Mouse (Mus musculus) gastrocnemius, adult 2 months (tissue): ENCODE results near the gene Hoxb1. TPM values are rescaled to one million over a fixed set of nuclear protein-coding genes. Genes with fewer than 3 reads are reported as not detected.

Experiments
- DNase-seq: peaks from one replicate; pipeline ENCODE4 v3.0.0; 2022
- H3K27ac ChIP-seq: fragments of 200-600 bp; 2 replicates; pipeline ENCODE4 v1.8.1; 2022; ENCODE audit warnings: mild to moderate bottlenecking
- H3K4me3 ChIP-seq: fragments of 200-600 bp; 2 replicates; pipeline ENCODE4 v1.8.1; 2022; ENCODE audit warnings: mild to moderate bottlenecking, moderate library complexity
- CTCF ChIP-seq: fragments of 200-600 bp; IDR thresholded peaks from 2 replicates; pipeline ENCODE4 v1.8.1; 2022; ENCODE audit warnings: antibody characterized with exemption, mild to moderate bottlenecking, moderate library complexity
- intact Hi-C: fragments of 180-260 bp; cut with DNase I; formaldehyde crosslinking; loops from one replicate; pipeline ENCODE4 v1.15.1; 2025
- total RNA-seq, 2 experiments: library from RNA; stranded (reverse); gene quantifications; 2 replicates each; pipeline ENCODE4 v1.2.3; 2021

Hoxb1 gene
- total RNA-seq, 2 experiments from 2014 or later, result not detected

DNA sequence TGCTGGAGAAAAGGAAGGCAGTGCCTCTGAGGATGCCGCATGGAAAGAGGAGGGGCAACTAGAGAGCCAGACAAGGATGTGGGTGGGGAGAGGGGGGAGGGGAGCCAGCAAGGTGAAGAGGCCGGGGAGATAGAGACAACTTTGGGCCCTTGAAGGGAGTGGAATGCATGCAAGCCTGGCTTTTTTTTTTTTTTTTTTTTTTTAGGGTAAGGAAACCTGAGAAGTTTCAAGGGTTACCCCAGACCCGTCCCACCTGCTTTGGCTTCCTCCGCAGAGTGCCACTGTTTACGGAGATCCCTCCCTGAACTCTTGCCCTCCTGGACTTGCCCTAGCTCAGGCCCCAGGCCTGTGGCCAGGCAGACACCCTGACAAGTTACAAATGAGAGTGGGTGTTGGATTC, 1.7 kb upstream of the Hoxb1 start:
- no peak for DNase-seq
- intact Hi-C loops, result no loop called here
- TF ChIP-seq CTCF, result no peak
- Histone ChIP-seq H3K4me3 (no peak overlapping the region), H3K27ac (no peak overlapping the region)

DNA sequence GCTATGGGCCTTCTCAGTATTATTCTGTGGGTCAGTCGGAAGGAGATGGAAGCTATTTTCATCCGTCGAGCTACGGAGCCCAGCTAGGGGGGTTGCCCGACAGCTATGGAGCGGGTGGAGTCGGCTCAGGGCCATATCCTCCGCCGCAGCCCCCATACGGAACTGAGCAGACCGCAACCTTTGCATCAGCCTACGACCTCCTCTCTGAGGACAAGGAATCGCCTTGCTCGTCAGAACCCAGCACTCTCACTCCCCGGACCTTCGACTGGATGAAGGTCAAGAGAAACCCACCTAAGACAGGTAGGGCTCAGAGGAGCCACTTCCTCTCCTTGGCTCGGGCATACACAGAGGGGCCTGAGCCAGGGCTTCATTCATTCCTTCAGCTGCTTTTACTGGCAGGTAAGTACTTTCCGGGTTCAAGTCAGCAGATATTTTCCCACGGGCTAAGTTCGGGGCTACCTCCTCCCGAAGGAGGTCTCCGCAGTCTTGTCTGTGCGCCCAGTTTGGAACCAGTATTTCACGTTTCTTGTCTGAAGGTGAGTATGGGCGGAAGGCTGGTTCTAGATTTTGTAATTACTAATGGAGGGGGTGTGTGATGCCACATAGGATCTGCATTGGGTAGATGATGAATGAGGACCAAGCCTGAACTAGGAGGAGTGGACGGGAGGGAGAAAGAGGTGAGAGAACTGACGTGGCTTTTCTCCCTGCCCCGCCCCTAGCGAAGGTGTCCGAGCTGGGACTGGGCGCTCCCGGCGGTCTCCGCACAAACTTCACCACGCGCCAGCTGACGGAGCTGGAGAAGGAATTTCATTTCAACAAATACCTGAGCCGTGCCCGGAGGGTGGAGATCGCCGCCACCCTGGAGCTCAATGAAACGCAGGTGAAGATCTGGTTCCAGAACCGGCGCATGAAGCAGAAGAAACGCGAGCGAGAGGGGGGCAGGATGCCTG, 815 bp downstream of the Hoxb1 start:
- intact Hi-C loops, result no loop called here
- no peak for TF ChIP-seq CTCF
- no peak for DNase-seq
- Histone ChIP-seq H3K4me3 (peak overlapping the region; percentile 29), H3K27ac (no peak overlapping the region)

DNA sequence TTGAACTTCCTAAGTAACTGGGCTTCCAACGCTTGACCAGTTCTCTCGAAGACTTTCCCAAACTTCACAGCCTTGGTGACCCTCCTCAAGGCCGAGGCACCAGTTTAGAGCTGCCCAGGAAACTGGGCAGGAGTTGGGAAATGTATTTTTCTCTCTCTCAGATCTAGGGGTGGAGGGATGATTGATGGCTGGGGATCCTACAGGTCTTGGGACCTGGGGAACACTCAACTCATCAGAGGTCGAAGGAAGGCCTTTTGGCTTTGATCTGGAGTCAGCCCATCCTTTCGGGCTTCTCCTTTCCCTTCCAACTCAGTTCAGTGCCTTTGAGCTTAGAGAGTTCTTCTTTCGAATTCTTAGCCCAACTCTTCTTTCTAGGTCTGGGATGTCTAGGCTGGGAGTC, 1.6 kb downstream of the Hoxb1 start:
- no peak for TF ChIP-seq CTCF
- no peak for DNase-seq
- Histone ChIP-seq H3K27ac (no peak overlapping the region), H3K4me3 (no peak overlapping the region)
- intact Hi-C loops, result no loop called here

DNA sequence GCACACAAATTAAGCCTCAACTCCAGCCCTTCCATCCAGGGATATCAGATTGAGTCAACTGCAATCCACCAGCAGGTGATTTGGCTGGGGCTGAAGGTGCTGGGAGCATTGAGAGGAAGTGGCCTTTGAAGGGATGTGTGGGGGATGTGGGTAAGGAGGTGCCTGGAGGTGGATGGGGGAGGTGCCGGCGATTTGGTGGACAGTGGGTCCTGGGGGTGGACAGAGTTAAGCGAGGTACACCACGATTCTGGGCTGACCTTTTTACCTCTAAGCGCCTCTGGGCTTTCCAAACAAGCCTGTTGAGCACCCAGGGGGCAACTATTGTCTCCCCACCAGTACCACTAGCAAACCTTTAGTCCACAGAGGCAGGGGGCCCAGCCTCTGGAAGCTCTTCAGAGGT, 3.1 kb downstream of the Hoxb1 start:
- no peak for DNase-seq
- Histone ChIP-seq H3K27ac (no peak overlapping the region), H3K4me3 (no peak overlapping the region)
- no peak for TF ChIP-seq CTCF
- intact Hi-C loops, result no loop called here

DNA sequence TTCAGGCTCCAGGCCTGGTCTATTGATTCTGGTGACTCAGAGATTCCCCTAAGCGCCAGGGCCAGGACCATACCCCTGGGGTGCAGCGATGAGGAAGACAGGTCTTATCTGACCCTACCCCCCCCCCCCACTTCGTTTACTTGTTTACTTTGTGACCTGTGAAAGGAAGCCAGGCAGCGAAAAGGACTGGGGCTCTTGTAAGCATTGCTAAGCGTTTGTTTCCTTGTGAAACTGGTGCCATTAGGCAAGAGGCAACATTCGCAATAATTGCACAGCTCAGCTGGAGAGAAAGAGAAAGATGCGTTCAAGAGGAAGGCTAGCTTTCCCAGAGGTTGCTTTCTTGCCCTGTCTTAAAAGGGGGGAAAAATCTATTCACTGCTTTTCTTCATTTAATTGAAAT, 3.6 kb downstream of the Hoxb1 start:
- Histone ChIP-seq H3K4me3 (no peak overlapping the region), H3K27ac (no peak overlapping the region)
- no peak for DNase-seq
- intact Hi-C loops, result no loop called here
- TF ChIP-seq CTCF, result no peak

DNA sequence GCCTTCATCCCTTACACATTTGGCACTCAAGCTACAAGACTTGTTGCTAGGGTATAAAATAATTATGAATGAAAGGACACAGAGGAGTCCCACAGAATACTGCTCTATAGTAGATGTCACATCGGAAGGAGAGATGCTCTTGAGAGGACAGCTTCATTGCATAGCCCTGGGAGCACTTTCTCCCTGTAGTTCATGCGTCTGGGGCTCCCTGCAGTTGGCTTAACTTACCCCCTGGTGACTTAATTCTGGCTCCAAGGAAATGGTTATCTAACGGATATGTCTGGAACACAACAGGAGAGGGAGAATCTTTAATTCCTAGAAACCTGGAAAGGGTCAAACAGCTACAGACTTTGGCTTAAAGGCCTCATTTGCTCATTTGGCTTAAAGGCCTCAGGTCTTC, 6.2 kb downstream of the Hoxb1 start:
- DNase-seq, result no peak
- intact Hi-C loops, result no loop called here
- H3K4me3 ChIP-seq, result no peak overlapping the region
- no peak for TF ChIP-seq CTCF
- H3K27ac ChIP-seq, result no peak overlapping the region

DNA sequence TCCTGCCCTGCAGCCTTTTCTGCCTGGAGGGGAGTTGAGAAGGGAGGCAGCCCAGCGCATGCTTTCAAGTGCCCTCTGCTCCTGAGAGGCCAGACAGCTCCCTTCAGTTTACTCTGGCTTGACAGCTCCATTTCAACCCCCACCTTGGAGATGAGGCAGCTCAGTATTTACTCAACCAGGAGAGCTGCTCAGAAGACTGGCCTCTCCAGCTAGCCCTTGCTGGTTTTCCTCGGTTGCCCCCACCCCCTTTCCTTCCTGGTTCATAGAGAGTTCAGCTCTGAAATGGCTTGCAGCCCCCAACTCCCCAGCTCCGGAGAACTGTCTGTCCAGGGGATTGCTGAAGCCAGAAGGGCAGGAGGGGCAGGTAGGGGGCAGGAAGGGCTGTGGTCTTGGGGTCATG, 7.0 kb downstream of the Hoxb1 start:
- no peak overlapping the region for H3K4me3 ChIP-seq
- no peak for DNase-seq
- H3K27ac ChIP-seq, result no peak overlapping the region
- intact Hi-C loops, result no loop called here
- TF ChIP-seq CTCF, result no peak

DNA sequence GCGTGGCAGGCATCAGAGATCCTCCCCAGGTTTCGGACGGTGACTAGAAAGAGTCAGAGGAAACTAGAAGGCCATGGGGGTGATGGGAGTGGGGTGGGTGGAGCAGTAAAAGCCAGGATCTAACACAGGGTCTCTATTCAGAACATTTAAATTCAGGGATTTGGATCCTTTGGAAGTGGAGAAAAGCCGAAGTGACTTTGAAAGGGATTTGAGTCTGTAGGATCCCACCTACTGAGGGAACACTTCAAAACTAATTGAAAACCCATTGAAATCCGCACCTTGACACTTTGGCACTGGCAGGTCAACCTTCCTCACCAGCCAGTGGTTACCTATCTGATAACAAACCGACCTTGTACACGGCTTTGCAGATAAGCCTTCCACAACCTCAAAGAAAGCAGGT, 9.3 kb downstream of the Hoxb1 start:
- intact Hi-C loops, result no loop called here
- no peak overlapping the region for H3K4me3 ChIP-seq
- no peak for TF ChIP-seq CTCF
- H3K27ac ChIP-seq, result no peak overlapping the region
- DNase-seq, result no peak

DNA sequence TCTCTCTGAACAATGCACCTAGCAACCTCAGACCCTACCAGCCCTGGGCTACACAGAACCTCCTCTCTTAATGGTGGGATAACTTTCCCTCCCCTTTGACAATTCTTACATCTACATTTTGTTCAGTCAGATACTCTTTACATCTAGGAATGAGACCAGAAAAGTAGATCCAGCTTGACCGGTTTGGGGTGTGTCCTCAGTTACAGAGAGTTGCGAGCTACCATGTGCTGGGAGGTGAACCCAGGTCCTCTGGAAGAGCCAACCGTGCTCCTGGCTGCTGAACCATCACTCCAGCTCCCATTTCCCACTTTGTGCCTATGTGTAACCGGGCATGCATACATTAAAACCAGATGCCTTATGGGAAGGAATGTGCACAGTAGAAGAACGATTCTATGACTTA, 17.8 kb downstream of the Hoxb1 start:
- no peak for TF ChIP-seq CTCF
- intact Hi-C loops, result no loop called here
- DNase-seq, result no peak

DNA sequence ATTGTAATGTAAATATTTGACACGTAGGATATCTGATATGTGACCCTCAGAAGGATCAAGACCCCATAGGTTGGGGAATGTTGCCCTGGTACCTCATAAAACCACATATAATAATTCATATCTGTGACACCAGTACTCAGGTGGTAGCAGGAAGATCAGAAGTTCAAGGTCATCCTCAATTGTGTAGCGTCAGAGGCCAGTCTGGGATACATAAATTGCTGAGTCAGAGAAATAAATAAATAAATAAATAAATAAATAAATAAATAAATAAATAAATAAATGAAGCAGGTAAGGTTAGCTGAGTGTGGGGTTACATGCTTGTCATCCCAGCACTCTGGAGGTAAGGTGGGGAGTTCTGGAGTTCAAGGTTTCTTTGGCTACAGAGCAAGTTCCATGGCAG, 22.1 kb downstream of the Hoxb1 start:
- TF ChIP-seq CTCF, result no peak
- H3K4me3 ChIP-seq, result no peak overlapping the region
- intact Hi-C loops, result no loop called here
- DNase-seq, result no peak
- no peak overlapping the region for H3K27ac ChIP-seq

More for the DNA sequence above, 17.8 kb downstream of the Hoxb1 start:
- Histone ChIP-seq H3K27ac (no peak overlapping the region), H3K4me3 (no peak overlapping the region)

DNA sequence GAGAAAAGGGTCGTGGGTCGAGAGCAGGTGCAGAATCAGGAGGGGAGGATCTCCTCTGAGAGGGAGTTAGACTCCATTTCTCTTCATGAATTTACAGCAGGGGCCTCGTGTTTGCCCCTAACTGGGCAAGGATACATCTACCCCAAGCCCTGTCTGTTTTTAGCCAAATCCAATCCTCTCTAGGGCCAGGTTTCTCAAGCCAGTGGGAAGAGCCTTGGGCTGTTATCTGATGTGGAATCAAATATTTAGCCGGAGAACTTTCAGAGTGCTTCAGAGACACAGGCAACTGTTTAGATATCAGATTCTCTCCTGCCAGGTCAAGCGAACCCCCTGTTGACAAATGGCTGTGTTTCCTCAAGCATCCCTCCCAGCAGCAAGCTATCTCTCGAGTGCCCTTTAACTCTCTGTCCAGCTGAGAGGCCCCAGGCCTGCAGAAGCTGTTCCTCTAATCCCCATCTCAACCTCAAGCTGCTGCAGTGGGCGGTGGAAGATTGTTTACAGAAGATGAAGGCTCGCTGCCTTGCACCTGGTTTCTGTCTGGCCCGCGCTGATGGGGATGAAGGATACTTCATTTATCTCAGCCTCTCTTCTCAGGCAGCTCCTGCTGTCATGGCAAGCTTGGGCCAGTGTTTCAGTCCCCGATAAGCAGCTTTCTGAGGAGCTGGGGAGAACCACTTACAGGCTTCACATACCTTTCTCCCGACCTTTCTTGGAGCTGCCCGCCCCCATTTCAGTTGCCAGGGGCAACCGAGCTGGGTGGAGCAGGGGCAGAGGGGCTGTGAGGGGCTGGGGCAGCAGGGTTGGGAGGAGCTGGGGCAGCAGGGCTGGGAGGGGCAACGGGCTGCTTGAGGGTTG, 31.4 kb downstream of the Hoxb1 start:
- Histone ChIP-seq H3K27ac (no peak overlapping the region), H3K4me3 (no peak overlapping the region)
- TF ChIP-seq CTCF, result no peak
- DNase-seq, result no peak
- intact Hi-C loops, result no loop called here

DNA sequence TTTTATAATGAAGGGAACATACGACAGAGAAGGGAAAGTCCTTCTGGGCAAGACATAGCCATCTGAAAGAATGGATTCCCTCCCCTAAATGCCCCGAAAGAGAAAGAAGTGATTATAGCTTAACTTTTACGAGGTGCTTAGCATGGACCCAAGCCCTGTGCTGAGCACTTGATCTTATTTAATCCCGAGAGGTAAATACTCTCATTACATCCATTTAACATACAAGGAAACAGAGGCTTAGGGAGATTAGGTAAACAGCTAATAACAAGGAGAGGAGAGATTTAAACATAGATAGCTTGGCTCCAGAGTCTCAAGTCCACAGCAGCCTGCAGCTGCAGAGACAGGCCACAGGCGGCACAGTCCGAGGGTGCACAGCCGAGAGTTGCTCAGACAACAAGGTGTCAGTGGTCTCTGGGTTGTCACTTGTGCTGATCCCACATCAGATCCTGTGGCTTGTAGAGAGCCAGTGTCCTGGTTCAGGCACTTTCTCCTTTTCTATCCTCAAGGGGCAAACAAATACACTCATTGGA, 32.3 kb downstream of the Hoxb1 start:
- no peak overlapping the region for H3K4me3 ChIP-seq
- TF ChIP-seq CTCF, result no peak
- intact Hi-C loops, result no loop called here
- no peak for DNase-seq
- no peak overlapping the region for H3K27ac ChIP-seq

DNA sequence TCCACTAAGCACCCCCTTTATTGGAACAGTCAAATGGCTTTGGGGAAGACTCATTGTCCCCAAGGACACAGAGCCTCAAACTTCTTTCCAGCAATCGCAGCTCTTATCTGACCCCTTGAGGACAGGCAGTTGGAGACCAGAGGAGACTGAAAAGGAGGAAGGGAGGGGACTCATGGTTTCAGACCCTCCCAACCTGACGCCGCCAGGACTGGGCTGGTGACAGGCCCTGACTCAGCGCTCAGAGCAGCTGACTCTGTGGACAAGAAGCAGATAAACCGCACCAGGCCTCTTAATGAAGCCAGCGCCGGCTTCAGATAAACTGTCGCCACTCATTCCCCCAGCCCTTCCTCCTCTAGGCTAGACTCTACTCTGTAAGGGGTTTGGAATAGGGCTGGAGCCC, 34.4 kb downstream of the Hoxb1 start:
- DNase-seq, result no peak
- no peak overlapping the region for H3K27ac ChIP-seq
- H3K4me3 ChIP-seq, result no peak overlapping the region
- TF ChIP-seq CTCF, result no peak
- intact Hi-C loops, result no loop called here
